Mouse (Mus musculus): ENCODE results near the gene Limk2. TPM values are rescaled to one million over a fixed set of nuclear protein-coding genes. Genes with fewer than 3 reads are reported as not detected.
A peak's percentile ranks its signal among the peaks of the same experiment; 100 is the strongest.

Limk2 gene
- polyA plus RNA-seq, 1 experiment from 2014 or later = 82.2 TPM

- no peak overlapping the region for H3K27ac ChIP-seq
- H3K27me3 ChIP-seq (ENCODE audit: insufficient read depth, poor library complexity, severe bottlenecking) = no peaks in the 10 kb centered on the region
- WGBS = 93% methylated on average over 6 of the region's 6 CpGs
- no peak for DNase-seq (ENCODE audit: low spot score)
- H3K36me3 ChIP-seq = peaks cover 36% of the 10 kb centered on the region
- peaks cover 9% of the 10 kb centered on the region; the same call in 1 of the 2 replicates for H3K9me3 ChIP-seq
- no peak overlapping the region for H3K4me3 ChIP-seq
- H3K4me1 ChIP-seq (replicated peaks) = no peaks in the 10 kb centered on the region
Observed at GRCm38 (mm10) chr11:3381148-3381814, 27.7 kb downstream of the Limk2 start.

GRCm38 (mm10) chr11:3379427-3379826 lies 29.6 kb downstream of the Limk2 start:
- Histone ChIP-seq H3K9me3 (peaks cover 9% of the 10 kb centered on the region; the same call in 1 of the 2 replicates), H3K27me3 (ENCODE audit: insufficient read depth, poor library complexity, severe bottlenecking) (no peaks in the 10 kb centered on the region), H3K36me3 (peaks cover 32% of the 10 kb centered on the region), H3K4me3 (no peak overlapping the region), H3K27ac (no peak overlapping the region), H3K4me1 (replicated peaks) (peaks cover 4% of the 10 kb centered on the region)
- no peak for DNase-seq (ENCODE audit: low spot score)
- WGBS = 93% methylated on average over 4 of the region's 4 CpGs

- H3K27me3 ChIP-seq (ENCODE audit: insufficient read depth, poor library complexity, severe bottlenecking) = no peaks in the 10 kb centered on the region
- WGBS = 75% methylated on average over 12 of the region's 12 CpGs
- no peak for DNase-seq (ENCODE audit: low spot score)
- H3K4me3 ChIP-seq = no peak overlapping the region
- peak overlapping the region; percentile 62 for H3K27ac ChIP-seq
- H3K4me1 ChIP-seq (replicated peaks) = peaks cover 38% of the 10 kb centered on the region
- H3K9me3 ChIP-seq = no peaks in the 10 kb centered on the region
- H3K36me3 ChIP-seq = no peaks in the 10 kb centered on the region
Observed at GRCm38 (mm10) chr11:3374741-3375140, 34.2 kb downstream of the Limk2 start.

GRCm38 (mm10) chr11:3374293-3374645 lies 34.7 kb downstream of the Limk2 start:
- peak; percentile 28 for DNase-seq (ENCODE audit: low spot score)
- Histone ChIP-seq H3K4me3 (no peak overlapping the region), H3K27me3 (ENCODE audit: insufficient read depth, poor library complexity, severe bottlenecking) (no peaks in the 10 kb centered on the region), H3K36me3 (no peaks in the 10 kb centered on the region), H3K4me1 (replicated peaks) (peaks cover 43% of the 10 kb centered on the region), H3K9me3 (no peaks in the 10 kb centered on the region), H3K27ac (peak overlapping the region; percentile 62)
- 28% methylated on average over 7 of the region's 7 CpGs for whole genome bisulfite sequencing

- WGBS = 55% methylated on average over 7 of the region's 7 CpGs
- no peak for DNase-seq (ENCODE audit: low spot score)
- Histone ChIP-seq H3K4me1 (replicated peaks) (peaks cover 48% of the 10 kb centered on the region), H3K9me3 (no peaks in the 10 kb centered on the region), H3K4me3 (no peak overlapping the region), H3K27ac (peak overlapping the region; percentile 62), H3K36me3 (no peaks in the 10 kb centered on the region), H3K27me3 (ENCODE audit: insufficient read depth, poor library complexity, severe bottlenecking) (no peaks in the 10 kb centered on the region)
Observed at GRCm38 (mm10) chr11:3373591-3374292, 35.2 kb downstream of the Limk2 start.

- H3K27me3 ChIP-seq (ENCODE audit: insufficient read depth, poor library complexity, severe bottlenecking) = no peaks in the 10 kb centered on the region
- H3K36me3 ChIP-seq = no peaks in the 10 kb centered on the region
- no peaks in the 10 kb centered on the region for H3K9me3 ChIP-seq
- H3K4me3 ChIP-seq = peak overlapping the region; percentile 69
- peak overlapping the region; percentile 87 for H3K27ac ChIP-seq
- WGBS = 19% methylated on average over 7 of the region's 7 CpGs
- H3K4me1 ChIP-seq (replicated peaks) = peaks cover 56% of the 10 kb centered on the region
- DNase-seq (ENCODE audit: low spot score) = no peak
Observed at GRCm38 (mm10) chr11:3371599-3372295, 37.2 kb downstream of the Limk2 start.

GRCm38 (mm10) chr11:3370928-3371598 lies 37.9 kb downstream of the Limk2 start:
- peak; percentile 91 for DNase-seq (ENCODE audit: low spot score)
- H3K4me1 ChIP-seq (replicated peaks) = peaks cover 56% of the 10 kb centered on the region
- H3K36me3 ChIP-seq = no peaks in the 10 kb centered on the region
- 3% methylated on average over 27 of the region's 27 CpGs for WGBS
- peak overlapping the region; percentile 87 for H3K27ac ChIP-seq
- H3K9me3 ChIP-seq = no peaks in the 10 kb centered on the region
- H3K4me3 ChIP-seq = peak overlapping the region; percentile 69
- no peaks in the 10 kb centered on the region for H3K27me3 ChIP-seq (ENCODE audit: insufficient read depth, poor library complexity, severe bottlenecking)

GRCm38 (mm10) chr11:3370162-3370561 lies 38.8 kb downstream of the Limk2 start:
- no peaks in the 10 kb centered on the region for H3K27me3 ChIP-seq (ENCODE audit: insufficient read depth, poor library complexity, severe bottlenecking)
- H3K36me3 ChIP-seq = no peaks in the 10 kb centered on the region
- WGBS = 79% methylated on average over 2 of the region's 2 CpGs
- DNase-seq (ENCODE audit: low spot score) = no peak
- peak overlapping the region; percentile 69 for H3K4me3 ChIP-seq
- H3K9me3 ChIP-seq = no peaks in the 10 kb centered on the region
- H3K27ac ChIP-seq = peak overlapping the region; percentile 87; the same call in 1 of the 2 replicates
- peaks cover 56% of the 10 kb centered on the region for H3K4me1 ChIP-seq (replicated peaks)

- 72% methylated on average over 5 of the region's 5 CpGs for WGBS
- DNase-seq (ENCODE audit: low spot score) = no peak
- Histone ChIP-seq H3K27ac (0 out of 2 replicates have a peak overlapping the region, but pooled peaks have one; percentile 1), H3K9me3 (no peaks in the 10 kb centered on the region), H3K36me3 (0 out of 2 replicates have a peak, but pooled peaks cover 2% of the 10 kb centered on the region), H3K4me1 (replicated peaks) (peaks cover 52% of the 10 kb centered on the region), H3K4me3 (peak overlapping the region; percentile 69; the same call in 1 of the 2 replicates), H3K27me3 (ENCODE audit: insufficient read depth, poor library complexity, severe bottlenecking) (no peaks in the 10 kb centered on the region)
Observed at GRCm38 (mm10) chr11:3369449-3369848, 39.5 kb downstream of the Limk2 start.

GRCm38 (mm10) chr11:3368983-3369382 lies 40.0 kb downstream of the Limk2 start:
- no peak for DNase-seq (ENCODE audit: low spot score)
- Histone ChIP-seq H3K27ac (0 out of 2 replicates have a peak overlapping the region, but pooled peaks have one; percentile 1), H3K36me3 (0 out of 2 replicates have a peak, but pooled peaks cover 6% of the 10 kb centered on the region), H3K4me1 (replicated peaks) (peaks cover 48% of the 10 kb centered on the region), H3K9me3 (no peaks in the 10 kb centered on the region), H3K27me3 (ENCODE audit: insufficient read depth, poor library complexity, severe bottlenecking) (no peaks in the 10 kb centered on the region), H3K4me3 (no peak overlapping the region)
- WGBS = 62% methylated on average over 7 of the region's 7 CpGs

- Histone ChIP-seq H3K27ac (no peak overlapping the region), H3K27me3 (ENCODE audit: insufficient read depth, poor library complexity, severe bottlenecking) (no peaks in the 10 kb centered on the region), H3K4me3 (no peak overlapping the region), H3K4me1 (replicated peaks) (peaks cover 33% of the 10 kb centered on the region), H3K36me3 (peaks cover 26% of the 10 kb centered on the region), H3K9me3 (peaks cover 9% of the 10 kb centered on the region; the same call in 1 of the 2 replicates)
- WGBS = 84% methylated on average over 7 of the region's 7 CpGs
- DNase-seq (ENCODE audit: low spot score) = no peak
Observed at GRCm38 (mm10) chr11:3366411-3366810, 42.6 kb downstream of the Limk2 start.

- DNase-seq (ENCODE audit: low spot score) = no peak
- 82% methylated on average over 3 of the region's 3 CpGs for WGBS
- peaks cover 55% of the 10 kb centered on the region for H3K36me3 ChIP-seq
- peaks cover 3% of the 10 kb centered on the region; the same call in 1 of the 2 replicates for H3K4me1 ChIP-seq (replicated peaks)
- H3K27me3 ChIP-seq (ENCODE audit: insufficient read depth, poor library complexity, severe bottlenecking) = no peaks in the 10 kb centered on the region
- H3K9me3 ChIP-seq = peaks cover 9% of the 10 kb centered on the region; the same call in 1 of the 2 replicates
- no peak overlapping the region for H3K4me3 ChIP-seq
- no peak overlapping the region for H3K27ac ChIP-seq
Observed at GRCm38 (mm10) chr11:3362854-3363253, 46.1 kb downstream of the Limk2 start.

All from hindbrain, embryonic 10.5 days (tissue).